Mouse (Mus musculus) lung, postnatal 14 days (tissue): ENCODE measurements around the gene Wnt10a.
"Not testable (repeated sequence)": the region's sequence is repeated elsewhere in the genome, so short reads cannot be mapped to it uniquely, and the experiment has no call there.

ENCODE experiments used
- DNase-seq: peaks from one replicate; pipeline ENCODE4 v3.0.0; 2021

Gene Wnt10a

GRCm38 (mm10) chr1:74788603-74789176 lies 2.6 kb upstream of the Wnt10a start:
- no peak for DNase-seq

- no peak for DNase-seq
These were observed 1.2 kb upstream of the Wnt10a start for GRCm38 (mm10) chr1:74790095-74790494.

GRCm38 (mm10) chr1:74792831-74793660 lies 1.7 kb downstream of the Wnt10a start:
- no peak for DNase-seq

GRCm38 (mm10) chr1:74794487-74795144 lies 3.3 kb downstream of the Wnt10a start:
- DNase-seq: no peak

- DNase-seq: no peak
These were observed 3.8 kb downstream of the Wnt10a start for GRCm38 (mm10) chr1:74795145-74795529.

- DNase-seq: no peak
These were observed 6.1 kb downstream of the Wnt10a start for GRCm38 (mm10) chr1:74797459-74797858.

GRCm38 (mm10) chr1:74800424-74800888 lies 9.1 kb downstream of the Wnt10a start:
- no peak for DNase-seq

- DNase-seq: no peak
These were observed 10.4 kb downstream of the Wnt10a start for GRCm38 (mm10) chr1:74801631-74802140.

GRCm38 (mm10) chr1:74802795-74803656 lies 11.7 kb downstream of the Wnt10a start:
- peak; percentile 78 for DNase-seq

GRCm38 (mm10) chr1:74804211-74804870 lies 13.0 kb downstream of the Wnt10a start:
- DNase-seq: no peak

- no peak for DNase-seq
These were observed 14.1 kb downstream of the Wnt10a start for GRCm38 (mm10) chr1:74805340-74805835.

- no peak for DNase-seq
These were observed 14.5 kb downstream of the Wnt10a start for GRCm38 (mm10) chr1:74805843-74806242.

GRCm38 (mm10) chr1:74806360-74807311 lies 15.3 kb downstream of the Wnt10a start:
- no peak for DNase-seq

- no peak for DNase-seq
These were observed 16.3 kb downstream of the Wnt10a start for GRCm38 (mm10) chr1:74807551-74808071.

- peak; percentile 95 for DNase-seq
These were observed 16.8 kb downstream of the Wnt10a start for GRCm38 (mm10) chr1:74808078-74808477.

GRCm38 (mm10) chr1:74809007-74809406 lies 17.7 kb downstream of the Wnt10a start:
- no peak for DNase-seq

GRCm38 (mm10) chr1:74814931-74815647 lies 23.8 kb downstream of the Wnt10a start:
- no peak for DNase-seq

GRCm38 (mm10) chr1:74815965-74816364 lies 24.6 kb downstream of the Wnt10a start:
- not testable (repeated sequence) for DNase-seq

GRCm38 (mm10) chr1:74816612-74817199 lies 25.4 kb downstream of the Wnt10a start:
- DNase-seq: peak; percentile 91
